Mouse (Mus musculus) heart, embryonic 14.5 days (tissue): Measurements from ENCODE around the gene Axin1. TPM values are rescaled to one million over a fixed set of nuclear protein-coding genes. Genes with fewer than 3 reads are reported as not detected.
A peak's percentile ranks its signal among the peaks of the same experiment; 100 is the strongest.

Experiments used
- ATAC-seq: fragments of 200-750 bp; cut with Nextera tagmentation; 2 replicates; pipeline ENCODE4 v1.8.0; 2017; ENCODE audit warnings: low read depth, moderate TSS enrichment; ENCODE audit not compliant: insufficient number of reproducible peaks, insufficient read depth, low FRiP score
- H3K27ac ChIP-seq, 2 experiments: fragments of 200-500 bp in 1 of 2; fragments of 300-500 bp in 1 of 2; sonication (generic) in 1 of 2; replicated peaks in 1 of 2; 2 replicates each; pipeline ENCODE4 v1.5.1; 2012 to 2014; ENCODE audit warnings: low read depth in 2 of 2, low read length in 2 of 2, control low read depth in 1 of 2, mild to moderate bottlenecking in 1 of 2, mixed read lengths in 1 of 2; ENCODE audit not compliant: control insufficient read depth in 1 of 2, insufficient read depth in 1 of 2
- H3K27me3 ChIP-seq: fragments of 300-500 bp; sonication (generic); 2 replicates; pipeline ENCODE4 v1.6.1; 2014; ENCODE audit warnings: mild to moderate bottlenecking, low read length, control low read depth; ENCODE audit not compliant: control insufficient read depth, insufficient read depth
- H3K36me3 ChIP-seq: fragments of 300-500 bp; sonication (generic); 2 replicates; pipeline ENCODE4 v1.6.1; 2014; ENCODE audit warnings: mild to moderate bottlenecking, control low read depth, low read length, mixed read lengths; ENCODE audit not compliant: control insufficient read depth, insufficient read depth
- H3K4me1 ChIP-seq, 2 experiments: fragments of 200-500 bp in 1 of 2; fragments of 300-500 bp in 1 of 2; sonication (generic) in 1 of 2; 2 replicates each; pipeline ENCODE4 v1.6.1; 2012 to 2014; ENCODE audit warnings: low read length in 2 of 2, control low read depth in 1 of 2, mixed read lengths in 1 of 2; ENCODE audit not compliant: control insufficient read depth in 2 of 2, insufficient read depth in 2 of 2
- H3K4me2 ChIP-seq: fragments of 300-500 bp; sonication (generic); 2 replicates; pipeline ENCODE4 v1.6.1; 2014; ENCODE audit warnings: mild to moderate bottlenecking, low read length
- H3K4me3 ChIP-seq, 2 experiments: fragments of 200-500 bp in 1 of 2; fragments of 300-500 bp in 1 of 2; sonication (generic) in 1 of 2; 2 replicates each; pipeline ENCODE4 v1.5.1; 2012 to 2014; ENCODE audit warnings: low read length in 2 of 2, mild to moderate bottlenecking in 2 of 2, control low read depth in 1 of 2, low read depth in 1 of 2, moderate library complexity in 1 of 2; ENCODE audit not compliant: control insufficient read depth in 1 of 2, insufficient read depth in 1 of 2
- H3K9ac ChIP-seq: fragments of 300-500 bp; sonication (generic); 2 replicates; pipeline ENCODE4 v1.6.1; 2014; ENCODE audit warnings: mild to moderate bottlenecking, low read length
- H3K9me3 ChIP-seq: fragments of 300-500 bp; sonication (generic); 2 replicates; pipeline ENCODE4 v1.6.1; 2016; ENCODE audit warnings: low read length, control low read depth; ENCODE audit not compliant: control insufficient read depth
- WGBS: fragments of 180-500 bp; shearing (Covaris S2); extraction: QIAGEN DNeasy Blood & Tissue Kit; methylation state at CpG from one replicate; pipeline ENCODE4 v1.1.7; 2014; 5-methylcytosine and 5-hydroxymethylcytosine counted together
- polyA plus RNA-seq: library from polyadenylated mRNA; unstranded; fragments of >200 nt; fragmentation: Nextera tagmentation; extraction: Ambion mirVana; gene quantifications from 2 replicates; pipeline ENCODE4 v1.2.1, GENCODE M21; 2014

The Axin1 gene
- polyA plus RNA-seq, 1 experiment from 2014 or later = 11.9 TPM

- Histone ChIP-seq H3K4me3 (no peak overlapping the region), H3K27me3 (no peaks in the 10 kb centered on the region), H3K4me2 (peak overlapping the region; percentile 87; the same call in 1 of the 2 replicates), H3K9ac (no peak overlapping the region), H3K27ac (no peak overlapping the region), H3K9me3 (no peaks in the 10 kb centered on the region), H3K4me1 (peaks cover 0 to 20% of the 10 kb centered on the region in 2 experiments; a peak in 3 of 4 replicates), H3K36me3 (no peaks in the 10 kb centered on the region)
- WGBS = 79% methylated on average over 11 of the region's 11 CpGs
- ATAC-seq = no peak
Measured at GRCm38 (mm10) chr17:26137106-26137750, 1.3 kb upstream of the Axin1 start.

- Histone ChIP-seq H3K27me3 (no peaks in the 10 kb centered on the region), H3K9ac (peak overlapping the region; percentile 98), H3K9me3 (no peaks in the 10 kb centered on the region), H3K27ac (peak overlapping the region; percentile 18 to 97; a peak in 1 of 4 replicates), H3K36me3 (peaks cover 2% of the 10 kb centered on the region), H3K4me3 (peak overlapping the region; percentile 71 to 92; a peak in 3 of 4 replicates), H3K4me1 (peaks cover 0 to 20% of the 10 kb centered on the region in 2 experiments; a peak in 3 of 4 replicates), H3K4me2 (peak overlapping the region; percentile 87)
- 75% methylated on average over 2 of the region's 2 CpGs for WGBS
- no peak for ATAC-seq
Measured at GRCm38 (mm10) chr17:26137751-26138130, 747 bp upstream of the Axin1 start.

GRCm38 (mm10) chr17:26138901-26139381 is 453 bp downstream of the Axin1 start:
- H3K9me3 ChIP-seq = no peaks in the 10 kb centered on the region
- H3K27me3 ChIP-seq = no peaks in the 10 kb centered on the region
- H3K4me2 ChIP-seq = peak overlapping the region; percentile 87
- H3K4me3 ChIP-seq = peak overlapping the region; percentile 71 to 92
- peak; percentile 68 for ATAC-seq
- H3K9ac ChIP-seq = peak overlapping the region; percentile 98
- peak overlapping the region; percentile 84 to 97 for H3K27ac ChIP-seq
- under 1% methylated on average over 58 of the region's 58 CpGs for WGBS
- peaks cover 0 to 20% of the 10 kb centered on the region in 2 experiments; a peak in 3 of 4 replicates for H3K4me1 ChIP-seq
- peaks cover 14% of the 10 kb centered on the region for H3K36me3 ChIP-seq

GRCm38 (mm10) chr17:26142796-26143195 is 4.3 kb downstream of the Axin1 start:
- Histone ChIP-seq H3K27me3 (no peaks in the 10 kb centered on the region), H3K36me3 (peaks cover 36% of the 10 kb centered on the region), H3K4me2 (no peak overlapping the region), H3K27ac (no peak overlapping the region), H3K9me3 (no peaks in the 10 kb centered on the region), H3K4me1 (peaks cover 0 to 20% of the 10 kb centered on the region in 2 experiments; a peak in 3 of 4 replicates), H3K4me3 (no peak overlapping the region), H3K9ac (no peak overlapping the region)
- ATAC-seq = no peak
- WGBS = 79% methylated on average over 4 of the region's 4 CpGs

- no peaks in the 10 kb centered on the region for H3K9me3 ChIP-seq
- H3K27me3 ChIP-seq = no peaks in the 10 kb centered on the region
- WGBS = 84% methylated on average over 5 of the region's 5 CpGs
- H3K36me3 ChIP-seq = peaks cover 41% of the 10 kb centered on the region
- peaks cover 0 to 20% of the 10 kb centered on the region in 2 experiments; a peak in 3 of 4 replicates for H3K4me1 ChIP-seq
- no peak overlapping the region for H3K4me2 ChIP-seq
- ATAC-seq = no peak
- H3K27ac ChIP-seq = no peak overlapping the region
- H3K9ac ChIP-seq = no peak overlapping the region
- H3K4me3 ChIP-seq = no peak overlapping the region
Measured at GRCm38 (mm10) chr17:26143386-26143785, 4.9 kb downstream of the Axin1 start.

- Histone ChIP-seq H3K4me1 (no peaks in the 10 kb centered on the region), H3K27ac (no peak overlapping the region), H3K36me3 (peaks cover 65% of the 10 kb centered on the region), H3K27me3 (no peaks in the 10 kb centered on the region), H3K9me3 (0 out of 2 replicates have a peak, but pooled peaks cover 2% of the 10 kb centered on the region), H3K4me3 (no peak overlapping the region), H3K4me2 (no peak overlapping the region), H3K9ac (no peak overlapping the region)
- 73% methylated on average over 2 of the region's 2 CpGs for WGBS
- ATAC-seq = no peak
Measured at GRCm38 (mm10) chr17:26149056-26149455, 10.6 kb downstream of the Axin1 start.

GRCm38 (mm10) chr17:26151886-26152630 is 13.6 kb downstream of the Axin1 start:
- no peak for ATAC-seq
- no peak overlapping the region for H3K27ac ChIP-seq
- H3K4me2 ChIP-seq = no peak overlapping the region
- peaks cover 56% of the 10 kb centered on the region for H3K36me3 ChIP-seq
- 91% methylated on average over 2 of the region's 2 CpGs for WGBS
- H3K4me3 ChIP-seq = no peak overlapping the region
- H3K4me1 ChIP-seq = no peaks in the 10 kb centered on the region
- 0 out of 2 replicates have a peak, but pooled peaks cover 2% of the 10 kb centered on the region for H3K9me3 ChIP-seq
- H3K27me3 ChIP-seq = no peaks in the 10 kb centered on the region
- H3K9ac ChIP-seq = no peak overlapping the region
